Mouse (Mus musculus): ENCODE measurements around the gene Gm17571.

The Gm17571 gene

GRCm38 (mm10) chr9:13455231-13455630, 8.7 kb upstream of the Gm17571 start:
- no peak for DNase-seq (ENCODE audit: low spot score)

GRCm38 (mm10) chr9:13454651-13455123, 8.1 kb upstream of the Gm17571 start:
- peak; percentile 78 for DNase-seq (ENCODE audit: low spot score)

GRCm38 (mm10) chr9:13448716-13449115, 2.2 kb upstream of the Gm17571 start:
- DNase-seq (ENCODE audit: low spot score): no peak

- no peak for DNase-seq (ENCODE audit: low spot score)
These were observed 317 bp downstream of the Gm17571 start for GRCm38 (mm10) chr9:13446236-13446635.

GRCm38 (mm10) chr9:13443484-13444211, 2.9 kb downstream of the Gm17571 start:
- DNase-seq (ENCODE audit: low spot score): no peak

GRCm38 (mm10) chr9:13442012-13442735, 4.4 kb downstream of the Gm17571 start:
- no peak for DNase-seq (ENCODE audit: low spot score)

- no peak for DNase-seq (ENCODE audit: low spot score)
These were observed 5.6 kb downstream of the Gm17571 start for GRCm38 (mm10) chr9:13440911-13441310.

GRCm38 (mm10) chr9:13433501-13434090, 13.0 kb downstream of the Gm17571 start:
- DNase-seq (ENCODE audit: low spot score): no peak

GRCm38 (mm10) chr9:13431646-13432045, 14.9 kb downstream of the Gm17571 start:
- DNase-seq (ENCODE audit: low spot score): no peak

GRCm38 (mm10) chr9:13430744-13431143, 15.8 kb downstream of the Gm17571 start:
- no peak for DNase-seq (ENCODE audit: low spot score)

- peak; percentile 27 for DNase-seq (ENCODE audit: low spot score)
These were observed 16.3 kb downstream of the Gm17571 start for GRCm38 (mm10) chr9:13430302-13430701.

- no peak for DNase-seq (ENCODE audit: low spot score)
These were observed 17.0 kb downstream of the Gm17571 start for GRCm38 (mm10) chr9:13429477-13430125.

GRCm38 (mm10) chr9:13425031-13425940, 21.3 kb downstream of the Gm17571 start:
- DNase-seq (ENCODE audit: low spot score): peak; percentile 65

- DNase-seq (ENCODE audit: low spot score): no peak
These were observed 32.3 kb downstream of the Gm17571 start for GRCm38 (mm10) chr9:13414230-13414766.
